28 mouse cellular contexts compared by ENCODE assay signal in genomic region chr8:116969531-116969930, GRCm38 (mm10). TPM values are rescaled to one million over a fixed set of nuclear protein-coding genes. Genes with fewer than 3 reads are reported as not detected.
DNase-seq lines count a peak whose midpoint lies in the region; ATAC-seq and TF ChIP-seq lines count a peak whose summit lies in the region.
"Had no signal": no experiment of that assay in that cellular context is flagged by ENCODE, and none has a peak within 500 bp of the region (broad histone marks: within the 10 kb centered on the region; RNA-seq: fewer than 3 reads in every experiment).

No protein-coding gene starts in this region.

- 69% methylated on average over 6 of the region's 6 CpGs for WGBS in liver, postnatal 0 days (ENCODE audit: insufficient replicate concordance)
- 84% methylated on average over 6 of the region's 6 CpGs for WGBS in liver, embryonic 11.5 days

- no peaks in the 10 kb centered on the region for H3K36me3 ChIP-seq in liver, postnatal 0 days (replicated peaks; ENCODE audit: insufficient read depth, low read length)
- H3K36me3 ChIP-seq in liver, embryonic 11.5 days (ENCODE audit: control insufficient read depth, insufficient read depth, low read length), result no peaks in the 10 kb centered on the region
- H3K36me3 ChIP-seq: embryonic facial prominence, embryonic 12.5 days; embryonic facial prominence, embryonic 15.5 days; G1E; heart, embryonic 12.5 days; heart, embryonic 15.5 days had no signal

- TF ChIP-seq EP300 in liver, postnatal 0 days (IDR thresholded peaks at IDR 0.05; ENCODE audit: low read depth), result no peak

- no peaks in the 10 kb centered on the region for H3K9me3 ChIP-seq in liver, postnatal 0 days (ENCODE audit: low read length)
- no peaks in the 10 kb centered on the region for H3K9me3 ChIP-seq in liver, embryonic 11.5 days (ENCODE audit: control insufficient read depth, low read length)
- H3K9me3 ChIP-seq: embryonic facial prominence, embryonic 12.5 days; embryonic facial prominence, embryonic 15.5 days; G1E; heart, embryonic 12.5 days; heart, embryonic 15.5 days; hindbrain, embryonic 10.5 days; hindbrain, embryonic 13.5 days had no signal

- no peak overlapping the region for H3K4me3 ChIP-seq in liver, postnatal 0 days (ENCODE audit: low read depth, low read length)
- H3K4me3 ChIP-seq in liver, embryonic 11.5 days (ENCODE audit: low read depth, low read length), result no peak overlapping the region
- H3K4me3 ChIP-seq: embryonic facial prominence, embryonic 12.5 days; embryonic facial prominence, embryonic 15.5 days; heart, embryonic 12.5 days; heart, embryonic 15.5 days; hindbrain, embryonic 10.5 days; hindbrain, embryonic 13.5 days had no signal

- ATAC-seq in liver, postnatal 0 days, result peak; percentile 80
- ATAC-seq in liver, embryonic 11.5 days (replicated peaks; ENCODE audit: low FRiP score), result no peak
- ATAC-seq: forebrain, embryonic 14.5 days; Patski had no signal

- H3K4me1 ChIP-seq in liver, postnatal 0 days (ENCODE audit: insufficient read depth), result peaks cover 3% of the 10 kb centered on the region; the same call in 1 of the 2 replicates
- no peaks in the 10 kb centered on the region for H3K4me1 ChIP-seq in liver, embryonic 11.5 days (replicated peaks; ENCODE audit: control insufficient read depth, insufficient read depth, low read length)
- H3K4me1 ChIP-seq: embryonic facial prominence, embryonic 12.5 days; embryonic facial prominence, embryonic 15.5 days; heart, embryonic 15.5 days; hindbrain, embryonic 10.5 days; hindbrain, embryonic 13.5 days had no signal

- H3K4me2 ChIP-seq in liver, postnatal 0 days (ENCODE audit: low read depth, low read length), result no peak overlapping the region
- H3K4me2 ChIP-seq in liver, embryonic 11.5 days, result no peak overlapping the region
- H3K4me2 ChIP-seq: embryonic facial prominence, embryonic 12.5 days; embryonic facial prominence, embryonic 15.5 days; heart, embryonic 12.5 days; heart, embryonic 15.5 days; hindbrain, embryonic 13.5 days had no signal

- peak; percentile 29 for DNase-seq in kidney, adult 18-20 months
- DNase-seq in kidney, postnatal 10 days, result no peak
- peak; percentile 81 for DNase-seq in kidney, adult 9 months
- no peak for DNase-seq in kidney, postnatal 14 days
- no peak for DNase-seq in liver, postnatal 0 days
- DNase-seq in liver, embryonic 11.5 days (ENCODE audit: low spot score), result no peak
- DNase-seq in right cerebral cortex, postnatal 4 days, result no peak
- DNase-seq: adrenal gland, adult 2 months; adrenal gland, postnatal 14 days; B cell, adult 2 months; cerebellum, adult 11 months; cerebellum, adult 2 months; cerebellum, adult 9-11 months; cerebellum, postnatal 25 days; gastrocnemius, postnatal 25 days; heart, adult 18-20 months; heart, postnatal 10 days; heart, postnatal 36 days had no signal

- H3K27me3 ChIP-seq in liver, postnatal 0 days (ENCODE audit: insufficient read depth, low read length), result no peaks in the 10 kb centered on the region
- no peaks in the 10 kb centered on the region for H3K27me3 ChIP-seq in liver, embryonic 11.5 days (replicated peaks; ENCODE audit: control insufficient read depth, insufficient read depth, low read length)
- H3K27me3 ChIP-seq: CH12.LX; embryonic facial prominence, embryonic 12.5 days; embryonic facial prominence, embryonic 15.5 days; heart, embryonic 12.5 days; heart, embryonic 15.5 days; hindbrain, embryonic 13.5 days; Patski had no signal

- H3K27ac ChIP-seq in liver, postnatal 0 days (ENCODE audit: low read depth), result peak overlapping the region; percentile 90
- no peak overlapping the region for H3K27ac ChIP-seq in liver, embryonic 11.5 days (ENCODE audit: low read depth, low read length)
- H3K27ac ChIP-seq: embryonic facial prominence, embryonic 12.5 days; embryonic facial prominence, embryonic 15.5 days; heart, embryonic 15.5 days; hindbrain, embryonic 10.5 days; hindbrain, embryonic 13.5 days had no signal

- TF ChIP-seq CTCF in liver, postnatal 0 days (IDR thresholded peaks at IDR 0.05; ENCODE audit: low read depth), result no peak

- 0 out of 2 replicates have a peak overlapping the region, but pooled peaks have one; percentile 38 for H3K9ac ChIP-seq in liver, postnatal 0 days (replicated peaks)
- no peak overlapping the region for H3K9ac ChIP-seq in liver, embryonic 11.5 days (ENCODE audit: low read depth, low read length)
- H3K9ac ChIP-seq: embryonic facial prominence, embryonic 12.5 days; embryonic facial prominence, embryonic 15.5 days; heart, embryonic 12.5 days; heart, embryonic 15.5 days; hindbrain, embryonic 13.5 days had no signal

RNA-seq across cellular contexts. Expression of gene 1700030J22Rik, which starts 9.2 kb away (rescaled TPM):
- 0.33 TPM in 2 replicates for polyA plus RNA-seq in liver, postnatal 0 days (2015; fragmentation: Nextera tagmentation; extraction: Ambion mirVana)
- polyA plus RNA-seq in liver, embryonic 11.5 days (2014; fragmentation: Nextera tagmentation; extraction: Ambion mirVana), result 0.63 and 0.88 TPM in 2 replicates

RNA-seq across cellular contexts. Expression of gene Gcsh, which starts 23.8 kb away (rescaled TPM):
- 144 and 149 TPM in 2 replicates for polyA plus RNA-seq in liver, postnatal 0 days (2015; fragmentation: Nextera tagmentation; extraction: Ambion mirVana)
- 147 and 149 TPM in 2 replicates for polyA plus RNA-seq in liver, embryonic 11.5 days (2014; fragmentation: Nextera tagmentation; extraction: Ambion mirVana)

RNA-seq across cellular contexts. Expression of gene Atmin, which starts 26.3 kb away (rescaled TPM):
- polyA plus RNA-seq in liver, postnatal 0 days (2015; fragmentation: Nextera tagmentation; extraction: Ambion mirVana), result 2.9 and 3.1 TPM in 2 replicates
- polyA plus RNA-seq in liver, embryonic 11.5 days (2014; fragmentation: Nextera tagmentation; extraction: Ambion mirVana), result 13.1 and 13.3 TPM in 2 replicates

RNA-seq across cellular contexts. Expression of gene Cenpn, which starts 48.0 kb away (rescaled TPM):
- polyA plus RNA-seq in liver, postnatal 0 days (2015; fragmentation: Nextera tagmentation; extraction: Ambion mirVana), result 10.6 and 11.8 TPM in 2 replicates
- polyA plus RNA-seq in liver, embryonic 11.5 days (2014; fragmentation: Nextera tagmentation; extraction: Ambion mirVana), result 53.9 and 56.9 TPM in 2 replicates

RNA-seq across cellular contexts. Expression of gene Cmc2, which starts 48.3 kb away (rescaled TPM):
- polyA plus RNA-seq in liver, postnatal 0 days (2015; fragmentation: Nextera tagmentation; extraction: Ambion mirVana), result 47.3 and 51.9 TPM in 2 replicates
- 94.4 and 101 TPM in 2 replicates for polyA plus RNA-seq in liver, embryonic 11.5 days (2014; fragmentation: Nextera tagmentation; extraction: Ambion mirVana)

Comparison
In these comparisons a context has a peak if more than half of its experiments do, and no peak if none do; other contexts are left out.
1. DNase-seq: peak in kidney, adult 18-20 months (single experiment) and kidney, adult 9 months (single experiment); none in kidney, postnatal 10 days (single experiment), kidney, postnatal 14 days (single experiment), liver, postnatal 0 days (single experiment), liver, embryonic 11.5 days (single experiment) and right cerebral cortex, postnatal 4 days (single experiment).